Mouse (Mus musculus) neural tube, embryonic 15.5 days (tissue): ENCODE measurements around the gene Zcchc13. TPM values are rescaled to one million over a fixed set of nuclear protein-coding genes. Genes with fewer than 3 reads are reported as not detected.
A peak's percentile ranks its signal among the peaks of the same experiment; 100 is the strongest.

Experiments used
- ATAC-seq: fragments of 200-750 bp; cut with Nextera tagmentation; 2 replicates; pipeline ENCODE4 v1.8.0; 2017; ENCODE audit warnings: mild to moderate bottlenecking, moderate TSS enrichment, moderate library complexity; ENCODE audit not compliant: low FRiP score
- H3K27ac ChIP-seq: fragments of 300-500 bp; sonication (generic); replicated peaks from 2 replicates; pipeline ENCODE4 v1.5.1; 2015; ENCODE audit warnings: mild to moderate bottlenecking, inconsistent platforms
- H3K27me3 ChIP-seq: fragments of 300-500 bp; sonication (generic); replicated peaks from 2 replicates; pipeline ENCODE4 v1.6.1; 2015; ENCODE audit warnings: inconsistent platforms
- H3K36me3 ChIP-seq: fragments of 300-500 bp; sonication (generic); 2 replicates; pipeline ENCODE4 v1.6.1; 2015; ENCODE audit warnings: inconsistent platforms
- H3K4me1 ChIP-seq: fragments of 300-500 bp; sonication (generic); 2 replicates; pipeline ENCODE4 v1.6.1; 2015; ENCODE audit warnings: inconsistent platforms
- H3K4me2 ChIP-seq: fragments of 300-500 bp; sonication (generic); 2 replicates; pipeline ENCODE4 v1.6.1; 2015; ENCODE audit warnings: inconsistent platforms, mild to moderate bottlenecking, moderate library complexity
- H3K4me3 ChIP-seq: fragments of 300-500 bp; sonication (generic); replicated peaks from 2 replicates; pipeline ENCODE4 v1.5.1; 2015; ENCODE audit warnings: mild to moderate bottlenecking, inconsistent platforms
- H3K9ac ChIP-seq: fragments of 300-500 bp; sonication (generic); replicated peaks from 2 replicates; pipeline ENCODE4 v1.6.1; 2015; ENCODE audit warnings: mild to moderate bottlenecking, inconsistent platforms
- H3K9me3 ChIP-seq: fragments of 300-500 bp; sonication (generic); replicated peaks from 2 replicates; pipeline ENCODE4 v1.6.1; 2016; ENCODE audit warnings: inconsistent platforms
- WGBS: fragments of 180-500 bp; shearing (Covaris S2); methylation state at CpG from one replicate; pipeline ENCODE4 v1.1.7; 2015; ENCODE audit warnings: mixed read lengths; 5-methylcytosine and 5-hydroxymethylcytosine counted together
- polyA plus RNA-seq: library from polyadenylated mRNA; unstranded; fragments of >200 nt; fragmentation: Nextera tagmentation; extraction: Ambion mirVana; gene quantifications from 2 replicates; pipeline ENCODE4 v1.2.1, GENCODE M21; 2015

Zcchc13 gene
- polyA plus RNA-seq = not detected in 2 replicates

- no peaks in the 10 kb centered on the region for H3K4me1 ChIP-seq
- H3K36me3 ChIP-seq = no peaks in the 10 kb centered on the region
- no peak within 1 kb of the TSS for H3K27ac ChIP-seq
- H3K4me2 ChIP-seq = no peak within 1 kb of the TSS
- no peak for ATAC-seq
- no peak within 1 kb of the TSS for H3K9ac ChIP-seq
- H3K4me3 ChIP-seq = no peak within 1 kb of the TSS
- 82% methylated on average over 12 of the region's 12 CpGs for WGBS
- no peaks in the 10 kb centered on the region for H3K9me3 ChIP-seq
- H3K27me3 ChIP-seq = peaks cover 12% of the 10 kb centered on the region
Measured at GRCm38 (mm10) chrX:103630303-103630702, at the start of gene Zcchc13. TSS of gene Zcchc13 (plus strand) at chrX:103630586.

- no peaks in the 10 kb centered on the region for H3K27me3 ChIP-seq
- no peak for ATAC-seq
- no peak overlapping the region for H3K4me3 ChIP-seq
- no peak overlapping the region for H3K27ac ChIP-seq
- no peaks in the 10 kb centered on the region for H3K9me3 ChIP-seq
- no peaks in the 10 kb centered on the region for H3K36me3 ChIP-seq
- 86% methylated on average over 1 of the region's 1 CpGs for WGBS
- no peaks in the 10 kb centered on the region for H3K4me1 ChIP-seq
- H3K9ac ChIP-seq = no peak overlapping the region
- H3K4me2 ChIP-seq = no peak overlapping the region
Measured at GRCm38 (mm10) chrX:103584262-103584661, 46.1 kb upstream of the Zcchc13 start.

- ATAC-seq = no peak
- Histone ChIP-seq H3K4me2 (no peak overlapping the region), H3K27me3 (no peaks in the 10 kb centered on the region), H3K4me3 (no peak overlapping the region), H3K27ac (no peak overlapping the region), H3K9me3 (no peaks in the 10 kb centered on the region), H3K4me1 (no peaks in the 10 kb centered on the region), H3K9ac (no peak overlapping the region), H3K36me3 (no peaks in the 10 kb centered on the region)
- WGBS = 83% methylated on average over 6 of the region's 6 CpGs
Measured at GRCm38 (mm10) chrX:103592056-103592455, 38.3 kb upstream of the Zcchc13 start.

GRCm38 (mm10) chrX:103602553-103602952, 27.8 kb upstream of the Zcchc13 start:
- Histone ChIP-seq H3K4me1 (no peaks in the 10 kb centered on the region), H3K36me3 (peaks cover 37% of the 10 kb centered on the region), H3K4me2 (no peak overlapping the region), H3K27me3 (no peaks in the 10 kb centered on the region), H3K27ac (no peak overlapping the region), H3K9me3 (no peaks in the 10 kb centered on the region), H3K9ac (no peak overlapping the region), H3K4me3 (no peak overlapping the region)
- WGBS = 97% methylated on average over 5 of the region's 5 CpGs
- ATAC-seq = no peak

- Histone ChIP-seq H3K36me3 (peaks cover 32% of the 10 kb centered on the region), H3K4me2 (no peak overlapping the region), H3K9ac (no peak overlapping the region), H3K27ac (no peak overlapping the region), H3K9me3 (no peaks in the 10 kb centered on the region), H3K4me1 (no peaks in the 10 kb centered on the region), H3K27me3 (no peaks in the 10 kb centered on the region), H3K4me3 (no peak overlapping the region)
- WGBS = 86% methylated on average over 5 of the region's 5 CpGs
- ATAC-seq = no peak
Measured at GRCm38 (mm10) chrX:103604211-103604610, 26.2 kb upstream of the Zcchc13 start.

- 94% methylated on average over 8 of the region's 8 CpGs for WGBS
- H3K4me2 ChIP-seq = no peak overlapping the region
- no peaks in the 10 kb centered on the region for H3K4me1 ChIP-seq
- no peaks in the 10 kb centered on the region for H3K9me3 ChIP-seq
- no peak overlapping the region for H3K9ac ChIP-seq
- peaks cover 32% of the 10 kb centered on the region for H3K36me3 ChIP-seq
- H3K27me3 ChIP-seq = no peaks in the 10 kb centered on the region
- H3K27ac ChIP-seq = no peak overlapping the region
- no peak overlapping the region for H3K4me3 ChIP-seq
- no peak for ATAC-seq
Measured at GRCm38 (mm10) chrX:103605473-103605872, 24.9 kb upstream of the Zcchc13 start.

- no peak for ATAC-seq
- 92% methylated on average over 5 of the region's 5 CpGs for WGBS
- Histone ChIP-seq H3K4me1 (peaks cover 3% of the 10 kb centered on the region), H3K27ac (no peak overlapping the region), H3K4me2 (no peak overlapping the region), H3K9me3 (no peaks in the 10 kb centered on the region), H3K4me3 (no peak overlapping the region), H3K36me3 (peaks cover 2% of the 10 kb centered on the region; the same call in 1 of the 2 replicates), H3K9ac (no peak overlapping the region), H3K27me3 (no peaks in the 10 kb centered on the region)
Measured at GRCm38 (mm10) chrX:103610401-103610800, 20.0 kb upstream of the Zcchc13 start.

- no peaks in the 10 kb centered on the region for H3K9me3 ChIP-seq
- WGBS = 90% methylated on average over 2 of the region's 2 CpGs
Measured at GRCm38 (mm10) chrX:103611462-103611861, 18.9 kb upstream of the Zcchc13 start.

GRCm38 (mm10) chrX:103614700-103615233, 15.6 kb upstream of the Zcchc13 start:
- peaks cover 9% of the 10 kb centered on the region for H3K4me1 ChIP-seq
- no peaks in the 10 kb centered on the region for H3K9me3 ChIP-seq
- no peak overlapping the region for H3K9ac ChIP-seq
- H3K4me2 ChIP-seq = no peak overlapping the region
- H3K36me3 ChIP-seq = no peaks in the 10 kb centered on the region
- no peaks in the 10 kb centered on the region for H3K27me3 ChIP-seq
- WGBS = 85% methylated on average over 24 of the region's 24 CpGs
- H3K27ac ChIP-seq = no peak overlapping the region
- H3K4me3 ChIP-seq = no peak overlapping the region
- no peak for ATAC-seq

More at GRCm38 (mm10) chrX:103611462-103611861, 18.9 kb upstream of the Zcchc13 start:
- H3K36me3 ChIP-seq = no peaks in the 10 kb centered on the region
- H3K27me3 ChIP-seq = no peaks in the 10 kb centered on the region
- no peak overlapping the region for H3K27ac ChIP-seq
- H3K4me3 ChIP-seq = no peak overlapping the region
- H3K9ac ChIP-seq = no peak overlapping the region
- no peak overlapping the region for H3K4me2 ChIP-seq
- peaks cover 9% of the 10 kb centered on the region for H3K4me1 ChIP-seq
- no peak for ATAC-seq

- Histone ChIP-seq H3K9ac (no peak overlapping the region; the same call in 1 of the 2 replicates), H3K36me3 (no peaks in the 10 kb centered on the region), H3K4me2 (peak overlapping the region; percentile 60), H3K4me1 (peaks cover 9% of the 10 kb centered on the region), H3K4me3 (peak overlapping the region; percentile 44; the same call in 1 of the 2 replicates), H3K27ac (no peak overlapping the region), H3K9me3 (no peaks in the 10 kb centered on the region), H3K27me3 (no peaks in the 10 kb centered on the region)
- 75% methylated on average over 4 of the region's 4 CpGs for WGBS
- no peak for ATAC-seq
Measured at GRCm38 (mm10) chrX:103615453-103615852, 14.9 kb upstream of the Zcchc13 start.

GRCm38 (mm10) chrX:103616162-103616535, 14.2 kb upstream of the Zcchc13 start:
- Histone ChIP-seq H3K4me3 (peak overlapping the region; percentile 44), H3K4me1 (peaks cover 9% of the 10 kb centered on the region), H3K4me2 (peak overlapping the region; percentile 60), H3K36me3 (no peaks in the 10 kb centered on the region), H3K9ac (peak overlapping the region; percentile 44), H3K9me3 (no peaks in the 10 kb centered on the region), H3K27ac (peak overlapping the region; percentile 89), H3K27me3 (no peaks in the 10 kb centered on the region)
- peak; percentile 19; the same call in 1 of the 2 replicates for ATAC-seq
- 33% methylated on average over 19 of the region's 19 CpGs for WGBS

- Histone ChIP-seq H3K9ac (peak overlapping the region; percentile 44), H3K27ac (peak overlapping the region; percentile 89), H3K4me3 (peak overlapping the region; percentile 44), H3K9me3 (no peaks in the 10 kb centered on the region), H3K4me1 (peaks cover 12% of the 10 kb centered on the region), H3K36me3 (no peaks in the 10 kb centered on the region), H3K27me3 (no peaks in the 10 kb centered on the region), H3K4me2 (peak overlapping the region; percentile 60)
- ATAC-seq = peak; percentile 95
- under 1% methylated on average over 34 of the region's 50 CpGs for WGBS
Measured at GRCm38 (mm10) chrX:103616536-103617404, 13.6 kb upstream of the Zcchc13 start.
